Mouse (Mus musculus): ENCODE data around the gene Man1c1. TPM values are rescaled to one million over a fixed set of nuclear protein-coding genes. Genes with fewer than 3 reads are reported as not detected.

The Man1c1 gene
- polyA plus RNA-seq, 1 experiment from 2014 or later: 4.4 TPM

GRCm38 (mm10) chr4:134672326-134672725, 31.8 kb downstream of the Man1c1 start:
- Histone ChIP-seq H3K27me3 (ENCODE audit: control insufficient read depth, insufficient read depth, low read length) (no peaks in the 10 kb centered on the region), H3K4me1 (ENCODE audit: control insufficient read depth, insufficient read depth, low read length) (peaks cover 16% of the 10 kb centered on the region), H3K4me2 (ENCODE audit: low read depth, low read length) (no peak overlapping the region), H3K4me3 (ENCODE audit: low read length) (no peak overlapping the region), H3K9me3 (replicated peaks; ENCODE audit: control insufficient read depth, low read length) (no peaks in the 10 kb centered on the region), H3K36me3 (ENCODE audit: control insufficient read depth, insufficient read depth) (no peaks in the 10 kb centered on the region), H3K9ac (ENCODE audit: low read length) (no peak overlapping the region), H3K27ac (ENCODE audit: low read length) (no peak overlapping the region)
- ATAC-seq (replicated peaks; ENCODE audit: extremely low read depth, insufficient read depth, low FRiP score): no peak
- WGBS: 86% methylated on average over 8 of the region's 8 CpGs

- Histone ChIP-seq H3K9ac (ENCODE audit: low read length) (no peak overlapping the region), H3K4me2 (ENCODE audit: low read depth, low read length) (no peak overlapping the region), H3K36me3 (ENCODE audit: control insufficient read depth, insufficient read depth) (no peaks in the 10 kb centered on the region), H3K27ac (ENCODE audit: low read length) (no peak overlapping the region), H3K4me3 (ENCODE audit: low read length) (no peak overlapping the region), H3K27me3 (ENCODE audit: control insufficient read depth, insufficient read depth, low read length) (no peaks in the 10 kb centered on the region), H3K4me1 (ENCODE audit: control insufficient read depth, insufficient read depth, low read length) (peaks cover 16% of the 10 kb centered on the region), H3K9me3 (replicated peaks; ENCODE audit: control insufficient read depth, low read length) (no peaks in the 10 kb centered on the region)
- ATAC-seq (replicated peaks; ENCODE audit: extremely low read depth, insufficient read depth, low FRiP score): no peak
- WGBS: 75% methylated on average over 16 of the region's 16 CpGs
These were observed 32.4 kb downstream of the Man1c1 start for GRCm38 (mm10) chr4:134671660-134672173.

DNA sequence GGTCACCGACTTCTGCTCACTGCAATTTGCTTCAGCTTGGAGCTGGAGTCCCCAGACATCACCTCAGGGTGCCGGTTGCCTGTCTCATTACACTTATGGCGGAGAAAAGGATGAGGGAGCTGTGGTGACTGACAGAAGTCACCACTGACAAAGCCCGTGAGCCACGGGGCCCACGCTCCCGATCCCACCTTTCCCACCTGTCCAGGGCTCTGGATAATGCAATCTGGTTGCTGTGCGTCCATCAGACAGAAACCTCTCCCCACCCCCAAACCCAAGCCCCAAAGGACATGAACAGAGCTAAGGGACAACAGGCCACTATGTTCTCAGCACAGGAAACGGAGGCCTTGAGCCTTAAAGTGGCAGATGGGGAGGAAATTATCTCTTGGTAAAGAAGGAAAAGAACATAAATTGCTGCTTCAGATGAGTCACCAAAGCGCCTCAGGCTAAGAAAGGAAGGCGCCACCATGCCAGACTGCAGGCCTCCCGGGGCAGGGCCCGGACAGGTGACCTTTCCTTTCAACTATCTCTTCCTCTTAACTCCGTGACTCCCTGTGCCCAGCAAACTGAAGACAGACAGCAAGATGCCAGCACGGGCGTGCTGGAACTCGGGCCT, 34.2 kb downstream of the Man1c1 start:
- H3K9me3 ChIP-seq (replicated peaks; ENCODE audit: control insufficient read depth, low read length): no peaks in the 10 kb centered on the region
- no peak overlapping the region for H3K9ac ChIP-seq (ENCODE audit: low read length)
- H3K4me2 ChIP-seq (ENCODE audit: low read depth, low read length): no peak overlapping the region
- no peaks in the 10 kb centered on the region for H3K27me3 ChIP-seq (ENCODE audit: control insufficient read depth, insufficient read depth, low read length)
- no peaks in the 10 kb centered on the region for H3K36me3 ChIP-seq (ENCODE audit: control insufficient read depth, insufficient read depth)
- ATAC-seq (replicated peaks; ENCODE audit: extremely low read depth, insufficient read depth, low FRiP score): no peak
- H3K4me3 ChIP-seq (ENCODE audit: low read length): no peak overlapping the region
- 57% methylated on average over 17 of the region's 17 CpGs for WGBS
- H3K4me1 ChIP-seq (ENCODE audit: control insufficient read depth, insufficient read depth, low read length): peaks cover 12% of the 10 kb centered on the region
- peak overlapping the region; percentile 40; the same call in 1 of the 2 replicates for H3K27ac ChIP-seq (ENCODE audit: low read length)

- peaks cover 14% of the 10 kb centered on the region for H3K4me1 ChIP-seq (ENCODE audit: control insufficient read depth, insufficient read depth, low read length)
- peak overlapping the region; percentile 25; the same call in 1 of the 2 replicates for H3K9ac ChIP-seq (ENCODE audit: low read length)
- ATAC-seq (replicated peaks; ENCODE audit: extremely low read depth, insufficient read depth, low FRiP score): no peak
- no peaks in the 10 kb centered on the region for H3K36me3 ChIP-seq (ENCODE audit: control insufficient read depth, insufficient read depth)
- H3K27ac ChIP-seq (ENCODE audit: low read length): no peak overlapping the region
- WGBS: 48% methylated on average over 12 of the region's 12 CpGs
- no peak overlapping the region for H3K4me2 ChIP-seq (ENCODE audit: low read depth, low read length)
- H3K27me3 ChIP-seq (ENCODE audit: control insufficient read depth, insufficient read depth, low read length): no peaks in the 10 kb centered on the region
- no peak overlapping the region for H3K4me3 ChIP-seq (ENCODE audit: low read length)
- H3K9me3 ChIP-seq (replicated peaks; ENCODE audit: control insufficient read depth, low read length): no peaks in the 10 kb centered on the region
These were observed 35.6 kb downstream of the Man1c1 start for GRCm38 (mm10) chr4:134668355-134669028.

- no peak overlapping the region for H3K4me2 ChIP-seq (ENCODE audit: low read depth, low read length)
- no peaks in the 10 kb centered on the region for H3K36me3 ChIP-seq (ENCODE audit: control insufficient read depth, insufficient read depth)
- H3K9ac ChIP-seq (ENCODE audit: low read length): no peak overlapping the region
- no peaks in the 10 kb centered on the region for H3K27me3 ChIP-seq (ENCODE audit: control insufficient read depth, insufficient read depth, low read length)
- H3K27ac ChIP-seq (ENCODE audit: low read length): no peak overlapping the region
- ATAC-seq (replicated peaks; ENCODE audit: extremely low read depth, insufficient read depth, low FRiP score): no peak
- H3K4me1 ChIP-seq (ENCODE audit: control insufficient read depth, insufficient read depth, low read length): peaks cover 24% of the 10 kb centered on the region
- H3K9me3 ChIP-seq (replicated peaks; ENCODE audit: control insufficient read depth, low read length): no peaks in the 10 kb centered on the region
- H3K4me3 ChIP-seq (ENCODE audit: low read length): no peak overlapping the region
- 90% methylated on average over 18 of the region's 19 CpGs for WGBS
These were observed 37.7 kb downstream of the Man1c1 start for GRCm38 (mm10) chr4:134666391-134666790.

GRCm38 (mm10) chr4:134663052-134663451, 41.0 kb downstream of the Man1c1 start:
- peak overlapping the region; percentile 29; the same call in 1 of the 2 replicates for H3K4me2 ChIP-seq (ENCODE audit: low read depth, low read length)

DNA sequence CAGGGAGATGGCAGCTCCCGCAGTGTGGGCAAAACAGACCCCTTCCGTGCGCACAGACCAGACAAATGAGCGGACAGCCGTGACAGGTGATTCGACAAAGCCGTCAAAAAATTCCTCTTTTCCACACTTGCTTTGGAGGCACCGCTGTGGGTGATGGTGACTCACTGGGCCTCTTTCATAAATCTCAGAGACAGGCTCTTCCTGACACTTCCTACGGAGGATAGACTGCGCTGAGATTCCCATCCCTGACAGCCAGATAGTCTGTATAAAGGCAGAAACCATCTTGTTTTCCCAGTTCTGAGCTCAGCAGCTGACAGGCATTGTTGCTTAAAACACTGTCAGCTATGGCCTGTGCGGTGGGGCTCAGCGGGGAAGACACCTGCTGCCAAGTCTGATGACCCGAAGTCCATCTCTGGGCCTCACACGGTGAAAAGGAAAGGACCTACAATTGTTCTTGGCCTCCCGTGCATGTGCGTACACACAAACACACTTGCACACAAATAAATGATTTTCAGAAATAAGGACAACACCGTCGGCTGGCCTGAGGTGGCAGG, 43.4 kb downstream of the Man1c1 start:
- Histone ChIP-seq H3K36me3 (ENCODE audit: control insufficient read depth, insufficient read depth) (no peaks in the 10 kb centered on the region), H3K4me2 (ENCODE audit: low read depth, low read length) (no peak overlapping the region), H3K9me3 (replicated peaks; ENCODE audit: control insufficient read depth, low read length) (no peaks in the 10 kb centered on the region), H3K4me3 (ENCODE audit: low read length) (no peak overlapping the region), H3K4me1 (ENCODE audit: control insufficient read depth, insufficient read depth, low read length) (peaks cover 24% of the 10 kb centered on the region), H3K9ac (ENCODE audit: low read length) (no peak overlapping the region), H3K27me3 (ENCODE audit: control insufficient read depth, insufficient read depth, low read length) (no peaks in the 10 kb centered on the region), H3K27ac (ENCODE audit: low read length) (no peak overlapping the region)
- no peak for ATAC-seq (replicated peaks; ENCODE audit: extremely low read depth, insufficient read depth, low FRiP score)
- 63% methylated on average over 18 of the region's 18 CpGs for WGBS

More at GRCm38 (mm10) chr4:134663052-134663451, 41.0 kb downstream of the Man1c1 start:
- Histone ChIP-seq H3K9me3 (replicated peaks; ENCODE audit: control insufficient read depth, low read length) (no peaks in the 10 kb centered on the region), H3K4me1 (ENCODE audit: control insufficient read depth, insufficient read depth, low read length) (peaks cover 24% of the 10 kb centered on the region), H3K9ac (ENCODE audit: low read length) (peak overlapping the region; percentile 38; the same call in 1 of the 2 replicates), H3K27me3 (ENCODE audit: control insufficient read depth, insufficient read depth, low read length) (no peaks in the 10 kb centered on the region), H3K27ac (ENCODE audit: low read length) (peak overlapping the region; percentile 84), H3K36me3 (ENCODE audit: control insufficient read depth, insufficient read depth) (no peaks in the 10 kb centered on the region), H3K4me3 (ENCODE audit: low read length) (no peak overlapping the region)
- 25% methylated on average over 10 of the region's 10 CpGs for WGBS
- ATAC-seq (replicated peaks; ENCODE audit: extremely low read depth, insufficient read depth, low FRiP score): peak; percentile 78

DNA sequence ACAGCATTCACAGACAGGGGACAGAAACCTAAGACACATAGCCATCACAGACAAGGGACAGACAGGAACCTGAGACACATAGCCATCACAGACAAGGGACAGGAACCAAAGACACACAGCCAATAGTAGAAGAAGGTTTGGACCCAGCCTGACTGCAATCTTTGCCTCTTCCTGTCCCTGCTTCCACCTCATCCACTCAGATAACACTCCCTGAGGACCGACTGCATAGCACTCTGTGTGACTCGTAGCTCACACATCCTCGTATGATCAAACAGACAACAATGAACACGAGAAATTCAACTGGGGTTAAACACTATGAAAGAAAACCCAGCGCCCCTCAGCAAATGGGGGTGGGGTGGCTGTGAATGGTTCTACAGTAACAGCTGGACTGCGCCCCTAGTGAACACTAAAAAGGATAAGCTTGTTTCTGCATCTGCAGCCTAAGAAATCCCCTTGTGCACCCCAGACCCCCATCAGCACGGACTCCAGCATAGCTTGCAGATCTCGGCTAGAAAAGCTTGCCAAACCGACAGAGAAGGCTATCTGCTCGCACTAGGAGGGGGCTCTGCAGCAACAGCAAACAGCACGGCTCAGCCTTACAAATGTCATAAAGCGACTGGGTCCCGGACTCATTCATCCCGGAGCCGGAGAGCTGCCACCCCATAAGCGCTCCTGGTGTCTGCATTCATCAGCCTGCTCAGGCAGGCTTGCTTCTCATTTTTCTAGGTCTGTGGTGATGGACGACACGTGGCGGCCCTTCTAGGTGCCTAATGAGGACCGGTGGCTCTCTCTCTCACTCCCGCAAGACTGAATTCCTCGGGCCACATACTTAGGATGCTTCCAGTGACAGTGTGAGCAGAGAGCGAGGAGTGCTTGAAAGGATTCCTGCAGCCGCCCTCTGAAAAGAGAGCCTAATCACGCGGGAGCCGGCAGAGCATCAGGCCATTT, 44.5 kb downstream of the Man1c1 start:
- Histone ChIP-seq H3K36me3 (ENCODE audit: control insufficient read depth, insufficient read depth) (no peaks in the 10 kb centered on the region), H3K4me2 (ENCODE audit: low read depth, low read length) (peak overlapping the region; percentile 59), H3K9ac (ENCODE audit: low read length) (peak overlapping the region; percentile 38; the same call in 1 of the 2 replicates), H3K9me3 (replicated peaks; ENCODE audit: control insufficient read depth, low read length) (no peaks in the 10 kb centered on the region), H3K27me3 (ENCODE audit: control insufficient read depth, insufficient read depth, low read length) (no peaks in the 10 kb centered on the region), H3K27ac (ENCODE audit: low read length) (no peak overlapping the region), H3K4me3 (ENCODE audit: low read length) (peak overlapping the region; percentile 25), H3K4me1 (ENCODE audit: control insufficient read depth, insufficient read depth, low read length) (peaks cover 24% of the 10 kb centered on the region)
- 17% methylated on average over 27 of the region's 27 CpGs for WGBS
- ATAC-seq (replicated peaks; ENCODE audit: extremely low read depth, insufficient read depth, low FRiP score): no peak; the same call in 1 of the 2 replicates

Data from heart, embryonic 16.5 days (tissue).